Mouse (Mus musculus) gastrocnemius, postnatal 14 days (tissue): ENCODE measurements around the gene Dhrs13. TPM values are rescaled to one million over a fixed set of nuclear protein-coding genes. Genes with fewer than 3 reads are reported as not detected.
"Not testable (repeated sequence)": the region's sequence is repeated elsewhere in the genome, so short reads cannot be mapped to it uniquely, and the experiment has no call there.

Experiments used
- DNase-seq: peaks from one replicate; pipeline ENCODE4 v3.0.0; 2021; ENCODE audit warnings: mixed read lengths
- intact Hi-C: fragments of 180-260 bp; cut with DNase I; formaldehyde crosslinking; loops from one replicate; pipeline ENCODE4 v1.15.1; 2025; ENCODE audit warnings: low total_unique reads
- total RNA-seq, 2 experiments: library from RNA; stranded (reverse); gene quantifications; 2 replicates each; pipeline ENCODE4 v1.2.3; 2021

Gene Dhrs13
- total RNA-seq, 2 experiments from 2014 or later, result 1.6 to 1.7 TPM

DNA sequence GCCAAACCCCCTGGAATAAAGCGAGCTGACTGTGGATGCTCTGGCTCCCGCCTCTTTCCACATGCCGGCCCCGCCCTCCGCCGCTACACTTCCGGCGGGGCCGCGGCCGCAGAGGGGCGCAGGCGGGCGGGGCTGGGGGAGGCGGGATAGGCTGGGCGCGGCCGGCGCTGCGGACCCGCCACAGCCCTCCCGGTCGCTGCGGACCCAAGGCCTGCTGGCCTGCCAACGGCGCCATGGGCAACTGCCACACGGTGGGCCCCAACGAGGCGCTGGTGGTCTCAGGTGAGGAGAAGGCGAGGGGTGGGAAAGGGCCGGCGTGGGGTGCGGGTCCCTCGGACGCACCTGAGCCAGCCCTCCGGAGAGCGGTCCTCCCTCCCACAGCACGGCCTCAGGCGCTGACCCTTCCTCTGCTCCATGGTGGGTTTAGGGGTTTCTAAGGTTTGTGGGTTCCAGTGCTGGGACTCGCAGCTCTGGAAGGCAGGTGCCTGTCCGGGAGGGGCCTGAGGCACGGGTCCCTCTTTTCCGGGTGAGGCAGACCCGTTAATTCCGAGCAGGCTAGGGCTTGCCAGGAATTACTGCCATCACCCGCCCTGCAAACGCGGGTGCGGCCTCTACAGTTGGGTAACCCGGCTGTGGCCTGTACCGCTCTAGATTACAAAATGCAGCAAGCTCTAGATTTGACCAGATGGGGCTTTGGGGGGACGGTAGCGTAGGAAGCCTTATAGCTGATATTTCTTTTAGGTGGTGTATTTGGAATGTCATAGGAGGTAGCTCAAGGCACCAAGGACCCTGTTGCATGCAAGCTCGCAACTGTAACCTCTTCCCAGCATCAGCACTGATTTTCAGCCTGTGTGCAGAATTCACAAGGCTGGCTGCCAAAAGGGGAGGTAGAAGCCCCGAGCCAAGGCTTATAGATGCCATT, 6.0 kb downstream of the Dhrs13 start, which contains the start of gene Flot2:
TSS of gene Flot2 (plus strand) at position 101 of the 922 bp plus-strand sequence.
- intact Hi-C loops, result no loop called here
- DNase-seq, result peak; percentile 68

- DNase-seq, result no peak
- intact Hi-C loops, result no loop called here
These were observed 8.8 kb downstream of the Dhrs13 start for GRCm38 (mm10) chr11:78040878-78041277.

DNA sequence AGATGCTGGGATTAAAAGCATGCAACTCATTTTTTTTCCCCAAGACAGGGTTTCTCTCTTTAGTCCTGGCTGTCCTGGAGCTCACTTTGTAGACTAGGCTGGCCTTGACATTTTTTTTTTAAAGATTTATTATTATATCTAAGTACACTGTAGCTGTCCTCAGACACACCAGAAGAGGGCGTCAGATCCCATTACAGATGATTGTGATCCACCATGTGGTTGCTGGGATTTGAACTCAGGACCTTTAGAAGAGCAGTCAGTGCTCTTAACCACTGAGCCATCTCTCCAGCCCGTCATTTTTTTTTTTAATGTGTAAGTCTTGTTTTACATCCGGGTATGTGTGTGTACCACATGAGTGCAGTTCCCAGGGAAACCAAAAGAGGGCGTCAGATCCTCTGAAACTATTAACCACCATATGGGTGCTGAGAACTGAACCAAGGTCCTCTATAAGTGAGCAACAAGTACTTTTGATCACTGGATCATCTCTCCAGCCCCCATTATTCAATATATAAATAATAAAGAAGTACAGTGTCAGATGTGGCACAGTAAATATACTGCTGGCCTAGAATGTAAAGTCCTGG, 10.3 kb downstream of the Dhrs13 start:
- intact Hi-C loops, DNase-seq: not testable (repeated sequence)

- peak; percentile 89 for DNase-seq
- intact Hi-C loops, result no loop called here
These were observed 12.7 kb downstream of the Dhrs13 start for GRCm38 (mm10) chr11:78044758-78045251.

DNA sequence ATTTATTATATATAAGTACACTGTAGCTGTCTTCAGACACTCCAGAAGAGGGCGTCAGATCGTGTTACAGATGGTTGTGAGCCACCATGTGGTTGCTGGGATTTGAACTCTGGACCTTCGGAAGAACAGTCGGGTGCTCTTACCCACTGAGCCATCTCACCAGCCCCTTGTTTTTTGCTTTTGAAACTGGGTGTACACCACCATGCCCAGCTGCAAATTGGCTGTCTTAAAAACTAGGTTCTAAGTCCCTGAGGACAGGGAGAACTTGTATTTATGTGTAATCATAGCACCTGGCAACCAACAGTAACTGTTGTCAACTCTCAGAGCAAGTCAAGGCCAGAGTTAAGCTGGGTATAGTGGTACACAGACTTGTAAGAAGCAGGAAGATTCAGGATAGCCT, 16.6 kb downstream of the Dhrs13 start:
- intact Hi-C loops, DNase-seq: not testable (repeated sequence)

DNA sequence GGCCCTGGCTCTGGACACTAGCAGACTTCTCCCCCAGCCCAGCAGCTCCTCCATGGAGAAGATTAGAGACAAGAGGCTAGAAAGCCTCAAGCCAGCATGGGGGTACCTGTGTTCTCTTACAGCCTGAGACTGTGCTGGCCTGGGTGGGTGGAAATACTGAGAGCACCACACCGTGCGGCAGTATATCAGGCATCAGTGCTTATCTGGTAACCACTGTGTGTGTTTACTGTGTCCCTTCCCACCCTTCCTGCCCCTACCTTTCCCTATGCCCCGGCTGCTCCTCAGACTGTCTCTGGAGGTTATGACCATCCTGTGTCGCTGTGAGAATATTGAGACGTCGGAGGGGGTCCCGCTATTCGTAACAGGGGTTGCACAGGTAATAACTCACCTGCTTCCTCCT, 21.0 kb downstream of the Dhrs13 start:
- intact Hi-C loops, result no loop called here
- no peak for DNase-seq

DNA sequence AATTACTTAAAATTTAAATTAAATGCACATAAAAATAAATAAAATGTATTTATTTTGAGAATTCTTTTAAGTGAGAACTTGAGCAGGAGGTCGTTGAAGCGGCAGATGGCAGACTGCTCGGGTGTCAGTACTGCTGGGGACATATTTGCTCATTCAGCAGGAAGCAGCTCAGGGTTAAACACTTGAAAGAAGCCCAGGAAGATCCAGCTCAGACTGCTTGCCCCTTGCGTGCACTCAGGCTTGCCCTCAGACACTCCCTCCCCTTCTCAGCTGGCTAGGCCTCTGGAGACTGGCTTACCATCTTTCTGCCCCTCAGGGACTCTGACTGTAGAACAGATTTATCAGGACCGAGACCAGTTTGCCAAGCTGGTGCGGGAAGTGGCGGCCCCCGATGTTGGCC, 24.9 kb downstream of the Dhrs13 start:
- intact Hi-C loops, result loop anchor here (5.0 kb wide), 2 partner anchors 100 to 120 kb away; partner anchors contain the start of genes Nek8 and Tlcd1
- DNase-seq, result no peak

DNA sequence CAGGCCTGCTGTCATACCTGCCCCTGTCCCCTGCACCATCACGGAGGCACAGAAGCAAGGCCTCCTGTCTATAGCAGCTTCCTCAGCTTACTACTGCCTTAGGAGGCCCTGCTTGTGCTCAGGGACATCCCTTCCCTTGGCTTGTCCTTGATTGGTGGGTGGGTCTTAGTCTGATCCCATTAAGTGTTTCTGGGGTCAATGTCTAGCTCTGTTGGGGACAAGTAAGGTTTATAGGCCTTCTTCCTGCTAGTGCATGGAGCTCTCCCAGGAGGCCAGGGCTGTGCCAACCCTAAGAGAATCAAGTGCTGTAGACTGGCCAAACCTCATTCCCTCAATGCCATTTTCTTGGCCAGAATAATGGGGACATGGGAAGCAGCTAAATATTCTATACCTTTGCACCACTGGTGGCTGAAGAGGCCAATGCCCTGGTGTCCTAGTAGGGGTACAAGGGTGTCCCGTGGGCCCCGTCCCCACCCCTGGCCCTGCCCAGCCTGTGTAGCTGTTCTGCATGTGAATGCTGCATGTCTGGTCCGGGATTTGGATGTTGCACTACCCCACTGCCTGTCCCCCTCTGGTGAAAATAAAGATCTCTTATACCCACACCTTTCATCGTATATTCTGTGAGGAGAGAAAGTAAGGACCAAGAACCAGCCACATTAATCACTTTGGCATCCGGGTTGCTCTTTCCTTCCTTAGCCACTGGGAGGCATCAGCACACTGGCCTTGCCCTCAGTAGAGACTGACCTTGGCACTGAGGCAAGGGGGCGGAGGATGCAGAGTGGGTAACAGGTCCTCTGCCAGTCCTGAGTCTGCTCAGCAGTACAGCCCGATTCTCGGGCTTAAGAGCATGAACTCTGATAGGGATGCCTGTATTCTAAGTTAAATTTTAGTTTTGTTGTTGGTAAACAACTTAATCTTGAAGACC, 28.0 kb downstream of the Dhrs13 start:
- intact Hi-C loops, result loop anchor here (5.0 kb wide), 2 partner anchors 97 to 117 kb away; partner anchors contain the start of genes Nek8 and Tlcd1
- DNase-seq, result peak; percentile 87

- intact Hi-C loops, result no loop called here
- DNase-seq, result no peak
These were observed 30.5 kb downstream of the Dhrs13 start for GRCm38 (mm10) chr11:78062563-78062962.

- DNase-seq, result no peak
- intact Hi-C loops, result no loop called here
These were observed 33.8 kb downstream of the Dhrs13 start for GRCm38 (mm10) chr11:78065906-78066305.

GRCm38 (mm10) chr11:78066641-78067040, 34.6 kb downstream of the Dhrs13 start:
- no peak for DNase-seq
- intact Hi-C loops, result no loop called here

DNA sequence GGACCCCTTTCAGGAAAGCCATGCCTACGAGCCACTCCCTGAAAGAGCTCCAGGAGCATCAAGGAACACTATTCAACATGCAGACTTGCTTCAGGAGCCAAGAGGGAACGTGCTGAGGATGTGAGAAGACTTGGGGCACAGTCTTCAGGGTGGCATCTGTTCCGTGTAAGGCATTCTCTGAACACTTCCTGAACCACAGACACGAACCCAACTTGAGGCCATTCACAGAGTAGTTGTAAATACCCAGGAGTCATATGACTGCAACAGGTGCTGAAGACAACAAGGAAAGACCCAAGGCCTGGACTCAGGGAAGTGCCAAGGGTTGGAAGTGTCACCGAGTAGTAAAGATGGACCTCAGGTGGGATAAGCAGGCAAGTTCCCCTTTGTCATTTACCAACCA, 35.5 kb downstream of the Dhrs13 start:
- intact Hi-C loops, result no loop called here
- DNase-seq, result no peak

DNA sequence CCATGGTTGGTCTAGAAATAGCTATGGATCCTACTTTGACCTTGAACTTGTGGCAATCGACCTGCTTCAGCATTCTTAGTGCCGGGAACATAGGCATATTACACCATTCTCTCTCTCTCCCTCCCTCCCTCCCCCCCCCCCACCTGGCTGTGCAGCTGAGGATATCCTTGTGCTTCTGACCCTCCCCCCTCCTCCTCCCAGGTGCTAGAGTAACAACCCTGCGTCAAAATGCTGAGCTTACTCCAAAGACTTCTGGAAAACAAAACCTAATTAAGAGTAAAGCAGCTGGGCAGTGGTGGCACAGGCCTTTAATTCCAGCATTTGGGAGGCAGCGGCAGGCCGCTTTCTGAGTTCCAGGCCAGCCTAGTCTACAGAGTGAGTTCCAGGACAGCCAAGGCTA, 37.0 kb downstream of the Dhrs13 start:
- no peak for DNase-seq
- intact Hi-C loops, result no loop called here

GRCm38 (mm10) chr11:78069646-78070045, 37.6 kb downstream of the Dhrs13 start:
- intact Hi-C loops, result no loop called here
- no peak for DNase-seq

DNA sequence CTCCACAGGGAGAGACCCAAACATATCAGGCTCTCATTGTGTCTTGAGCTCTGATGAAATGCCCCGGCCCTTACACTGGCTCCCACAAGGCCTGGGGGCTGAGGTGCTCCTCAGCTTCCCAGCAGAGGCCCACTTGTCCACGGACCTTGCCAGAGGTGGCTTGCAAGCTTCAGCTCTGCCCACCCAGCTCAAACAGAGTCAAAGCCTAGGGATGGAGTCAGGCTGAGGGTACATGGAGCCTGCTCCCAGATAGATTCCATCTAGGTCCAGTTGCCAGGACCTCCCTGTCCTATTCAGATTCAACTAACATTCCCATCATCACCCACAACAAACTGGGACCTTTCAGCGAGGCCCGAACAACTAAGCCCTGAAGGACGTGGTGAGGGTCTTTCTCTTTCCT, 39.9 kb downstream of the Dhrs13 start:
- no peak for DNase-seq
- intact Hi-C loops, result no loop called here

- no peak for DNase-seq
- intact Hi-C loops, result no loop called here
These were observed 40.5 kb downstream of the Dhrs13 start for GRCm38 (mm10) chr11:78072425-78073130.

DNA sequence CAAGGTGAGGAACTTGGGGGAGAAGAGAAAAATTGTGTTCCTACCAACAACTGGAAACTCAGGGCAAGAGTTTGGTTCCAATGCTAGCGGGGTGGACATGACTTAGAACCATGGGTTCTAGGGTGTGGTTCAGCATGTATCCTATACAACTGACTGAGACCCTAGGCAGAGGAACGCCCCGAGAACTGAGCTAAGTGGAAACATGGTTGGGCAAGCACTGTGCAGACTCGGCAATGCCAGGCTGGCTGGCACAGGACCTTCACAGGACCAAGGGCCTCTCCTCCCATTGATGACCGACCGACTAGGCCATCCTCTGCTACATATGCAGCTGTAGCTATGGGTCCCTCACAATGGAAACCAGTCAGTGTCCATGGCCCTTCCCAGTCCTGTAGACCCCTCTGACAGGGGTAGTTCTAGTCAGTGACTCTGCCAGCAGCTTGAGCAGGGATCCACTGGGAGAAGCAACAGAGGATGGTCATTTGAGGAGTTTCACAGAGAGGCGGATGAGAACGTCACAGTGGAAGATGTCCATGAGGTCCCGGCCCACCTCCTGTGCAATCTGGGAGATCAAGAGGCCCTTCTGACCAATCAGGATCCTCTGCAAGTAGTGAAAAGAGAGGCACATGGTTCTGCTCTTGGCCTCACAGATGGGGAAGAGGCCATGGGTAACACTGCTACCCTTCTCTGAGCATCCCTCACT, 41.6 kb downstream of the Dhrs13 start:
- DNase-seq, result no peak
- intact Hi-C loops, result no loop called here

DNA sequence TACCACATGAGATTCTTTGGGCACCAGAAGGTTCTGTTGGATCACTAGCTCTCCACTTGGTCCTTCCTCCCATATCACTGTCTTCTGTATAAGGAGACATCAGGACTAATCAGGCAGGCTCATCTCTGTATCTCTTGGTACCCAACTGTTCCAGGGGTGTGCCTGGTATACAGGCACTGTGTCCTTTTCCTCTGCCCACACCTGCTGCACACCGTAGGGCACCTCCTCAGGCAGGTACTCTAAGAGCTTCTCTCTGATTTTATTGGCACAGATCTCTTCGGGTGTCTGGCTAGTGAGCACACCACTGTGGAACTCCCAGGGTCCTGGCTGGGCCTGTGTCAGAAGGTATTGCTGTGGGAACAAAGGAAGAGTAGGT, 42.2 kb downstream of the Dhrs13 start:
- intact Hi-C loops, result no loop called here

More for the DNA sequence above, 42.2 kb downstream of the Dhrs13 start:
- no peak for DNase-seq
